Mouse (Mus musculus): Measurements from ENCODE around the gene Myh9.

GRCm38 (mm10) chr15:77830481-77831137 is 11.4 kb downstream of the Myh9 start:
- TF ChIP-seq CTCF (IDR thresholded peaks at IDR 0.05; ENCODE audit: low read depth) (no peak), EP300 (IDR thresholded peaks at IDR 0.05; ENCODE audit: low read depth) (no peak)

All from heart, postnatal 0 days (tissue).